Mouse (Mus musculus): Measurements from ENCODE around the gene Vmn1r41.

- TF ChIP-seq CTCF (IDR thresholded peaks at IDR 0.05; ENCODE audit: low read depth) (no peak), EP300 (optimal IDR thresholded peaks at IDR 0.05) (no peak)
Observed at GRCm38 (mm10) chr6:89718051-89718450, 22.5 kb upstream of the Vmn1r41 start.
